Mouse (Mus musculus): ENCODE measurements around the gene Kif23. TPM values are rescaled to one million over a fixed set of nuclear protein-coding genes. Genes with fewer than 3 reads are reported as not detected.
A peak's percentile ranks its signal among the peaks of the same experiment; 100 is the strongest.

Gene Kif23
- polyA plus RNA-seq, 1 experiment from 2014 or later: 122 TPM

- WGBS: 58% methylated on average over 8 of the region's 8 CpGs
Observed at GRCm38 (mm10) chr9:61889855-61890254, 56.7 kb downstream of the Kif23 start.

GRCm38 (mm10) chr9:61887661-61888379 is 58.8 kb downstream of the Kif23 start:
- WGBS: 66% methylated on average over 11 of the region's 11 CpGs
- Histone ChIP-seq H3K27ac (ENCODE audit: low read length) (no peak overlapping the region), H3K4me1 (ENCODE audit: insufficient read depth, low read length) (no peaks in the 10 kb centered on the region), H3K4me2 (replicated peaks; ENCODE audit: low read depth, low read length) (no peak overlapping the region), H3K9ac (replicated peaks; ENCODE audit: low read length) (no peak overlapping the region), H3K36me3 (ENCODE audit: insufficient read depth, low read length) (no peaks in the 10 kb centered on the region), H3K9me3 (ENCODE audit: low read length) (no peaks in the 10 kb centered on the region), H3K27me3 (ENCODE audit: insufficient read depth, low read length) (no peaks in the 10 kb centered on the region), H3K4me3 (ENCODE audit: low read length) (no peak overlapping the region)
- no peak for ATAC-seq (ENCODE audit: low FRiP score, low TSS enrichment)

More at GRCm38 (mm10) chr9:61889855-61890254, 56.7 kb downstream of the Kif23 start:
- Histone ChIP-seq H3K36me3 (ENCODE audit: insufficient read depth, low read length) (no peaks in the 10 kb centered on the region), H3K27me3 (ENCODE audit: insufficient read depth, low read length) (no peaks in the 10 kb centered on the region), H3K27ac (ENCODE audit: low read length) (no peak overlapping the region), H3K4me1 (ENCODE audit: insufficient read depth, low read length) (peaks cover 4% of the 10 kb centered on the region; the same call in 1 of the 2 replicates), H3K4me3 (ENCODE audit: low read length) (no peak overlapping the region), H3K9ac (replicated peaks; ENCODE audit: low read length) (no peak overlapping the region), H3K9me3 (ENCODE audit: low read length) (no peaks in the 10 kb centered on the region), H3K4me2 (replicated peaks; ENCODE audit: low read depth, low read length) (no peak overlapping the region)
- ATAC-seq (ENCODE audit: low FRiP score, low TSS enrichment): no peak

GRCm38 (mm10) chr9:61885964-61886363 is 60.6 kb downstream of the Kif23 start:
- H3K9ac ChIP-seq (replicated peaks; ENCODE audit: low read length): no peak overlapping the region
- no peak overlapping the region for H3K27ac ChIP-seq (ENCODE audit: low read length)
- no peak overlapping the region for H3K4me3 ChIP-seq (ENCODE audit: low read length)
- H3K4me1 ChIP-seq (ENCODE audit: insufficient read depth, low read length): no peaks in the 10 kb centered on the region
- H3K36me3 ChIP-seq (ENCODE audit: insufficient read depth, low read length): no peaks in the 10 kb centered on the region
- no peaks in the 10 kb centered on the region for H3K9me3 ChIP-seq (ENCODE audit: low read length)
- no peak overlapping the region for H3K4me2 ChIP-seq (replicated peaks; ENCODE audit: low read depth, low read length)
- no peaks in the 10 kb centered on the region for H3K27me3 ChIP-seq (ENCODE audit: insufficient read depth, low read length)
- 74% methylated on average over 7 of the region's 7 CpGs for WGBS
- no peak for ATAC-seq (ENCODE audit: low FRiP score, low TSS enrichment)

- Histone ChIP-seq H3K4me1 (ENCODE audit: insufficient read depth, low read length) (no peaks in the 10 kb centered on the region), H3K9ac (replicated peaks; ENCODE audit: low read length) (no peak overlapping the region), H3K27me3 (ENCODE audit: insufficient read depth, low read length) (no peaks in the 10 kb centered on the region), H3K27ac (ENCODE audit: low read length) (no peak overlapping the region), H3K36me3 (ENCODE audit: insufficient read depth, low read length) (no peaks in the 10 kb centered on the region), H3K4me3 (ENCODE audit: low read length) (no peak overlapping the region), H3K4me2 (replicated peaks; ENCODE audit: low read depth, low read length) (no peak overlapping the region), H3K9me3 (ENCODE audit: low read length) (no peaks in the 10 kb centered on the region)
- 55% methylated on average over 13 of the region's 13 CpGs for WGBS
- no peak for ATAC-seq (ENCODE audit: low FRiP score, low TSS enrichment)
Observed at GRCm38 (mm10) chr9:61884936-61885335, 61.6 kb downstream of the Kif23 start.

DNA sequence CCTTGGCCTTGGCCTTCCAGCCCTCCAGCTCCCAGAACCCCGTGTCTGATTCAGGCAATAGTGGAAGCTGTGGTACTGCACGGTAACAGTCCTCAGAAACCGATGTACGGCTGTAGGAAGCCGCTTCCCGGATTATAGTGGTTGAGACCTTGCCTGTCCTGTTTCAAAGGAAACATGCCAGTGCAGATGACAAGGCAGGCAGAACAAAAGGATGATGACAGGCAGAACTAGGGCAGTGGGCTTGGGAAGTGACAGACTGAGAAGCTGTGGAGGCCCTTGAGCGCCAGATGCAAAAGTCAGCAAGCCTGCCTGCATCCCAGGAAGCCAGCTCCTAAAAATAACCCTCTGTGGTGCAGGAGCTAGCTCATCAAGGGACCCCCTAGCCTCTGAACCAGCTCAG is 62.2 kb downstream of the Kif23 start:
- Histone ChIP-seq H3K4me2 (replicated peaks; ENCODE audit: low read depth, low read length) (no peak overlapping the region), H3K4me3 (ENCODE audit: low read length) (no peak overlapping the region), H3K36me3 (ENCODE audit: insufficient read depth, low read length) (no peaks in the 10 kb centered on the region), H3K4me1 (ENCODE audit: insufficient read depth, low read length) (no peaks in the 10 kb centered on the region), H3K9ac (replicated peaks; ENCODE audit: low read length) (no peak overlapping the region), H3K9me3 (ENCODE audit: low read length) (no peaks in the 10 kb centered on the region), H3K27ac (ENCODE audit: low read length) (no peak overlapping the region), H3K27me3 (ENCODE audit: insufficient read depth, low read length) (no peaks in the 10 kb centered on the region)
- WGBS: 84% methylated on average over 7 of the region's 7 CpGs
- ATAC-seq (ENCODE audit: low FRiP score, low TSS enrichment): no peak

DNA sequence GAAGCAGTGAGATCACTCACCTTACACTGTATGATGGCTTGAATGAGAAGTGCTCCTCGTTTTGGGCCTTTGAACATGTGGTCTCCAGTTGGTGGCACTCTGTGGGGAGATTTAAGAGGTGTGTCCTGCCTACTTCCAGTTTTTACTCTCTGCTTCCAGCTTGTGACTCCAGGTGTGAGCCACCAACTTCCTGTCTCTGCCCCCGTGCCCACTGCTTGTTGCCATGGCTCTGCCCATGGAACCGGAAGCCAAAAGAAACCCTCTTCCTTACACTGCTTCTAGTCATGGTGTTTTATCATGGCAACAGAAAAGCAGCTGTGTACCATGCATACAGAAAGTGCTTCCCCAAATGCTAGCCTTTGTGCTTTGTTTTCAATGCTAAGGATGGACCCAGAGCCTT is 64.4 kb downstream of the Kif23 start:
- Histone ChIP-seq H3K4me1 (ENCODE audit: insufficient read depth, low read length) (peaks cover 4% of the 10 kb centered on the region; the same call in 1 of the 2 replicates), H3K36me3 (ENCODE audit: insufficient read depth, low read length) (no peaks in the 10 kb centered on the region), H3K4me3 (ENCODE audit: low read length) (no peak overlapping the region), H3K9ac (replicated peaks; ENCODE audit: low read length) (no peak overlapping the region), H3K27ac (ENCODE audit: low read length) (no peak overlapping the region), H3K4me2 (replicated peaks; ENCODE audit: low read depth, low read length) (no peak overlapping the region), H3K9me3 (ENCODE audit: low read length) (no peaks in the 10 kb centered on the region), H3K27me3 (ENCODE audit: insufficient read depth, low read length) (no peaks in the 10 kb centered on the region)
- ATAC-seq (ENCODE audit: low FRiP score, low TSS enrichment): no peak
- WGBS: 59% methylated on average over 3 of the region's 3 CpGs

- no peaks in the 10 kb centered on the region for H3K9me3 ChIP-seq (ENCODE audit: low read length)
- peaks cover 14% of the 10 kb centered on the region for H3K4me1 ChIP-seq (ENCODE audit: insufficient read depth, low read length)
- no peak overlapping the region for H3K9ac ChIP-seq (replicated peaks; ENCODE audit: low read length)
- H3K27ac ChIP-seq (ENCODE audit: low read length): no peak overlapping the region
- H3K36me3 ChIP-seq (ENCODE audit: insufficient read depth, low read length): no peaks in the 10 kb centered on the region
- WGBS: 18% methylated on average over 2 of the region's 2 CpGs
- no peak overlapping the region for H3K4me3 ChIP-seq (ENCODE audit: low read length)
- ATAC-seq (ENCODE audit: low FRiP score, low TSS enrichment): peak; percentile 57; the same call in 1 of the 2 replicates
- H3K4me2 ChIP-seq (replicated peaks; ENCODE audit: low read depth, low read length): no peak overlapping the region
- H3K27me3 ChIP-seq (ENCODE audit: insufficient read depth, low read length): no peaks in the 10 kb centered on the region
Observed at GRCm38 (mm10) chr9:61878889-61879288, 67.7 kb downstream of the Kif23 start.

- 12% methylated on average over 22 of the region's 22 CpGs for WGBS
- Histone ChIP-seq H3K4me3 (ENCODE audit: low read length) (no peak overlapping the region), H3K4me2 (replicated peaks; ENCODE audit: low read depth, low read length) (peak overlapping the region; percentile 3; the same call in 1 of the 2 replicates), H3K27ac (ENCODE audit: low read length) (no peak overlapping the region), H3K27me3 (ENCODE audit: insufficient read depth, low read length) (no peaks in the 10 kb centered on the region), H3K4me1 (ENCODE audit: insufficient read depth, low read length) (peaks cover 26% of the 10 kb centered on the region), H3K36me3 (ENCODE audit: insufficient read depth, low read length) (no peaks in the 10 kb centered on the region), H3K9me3 (ENCODE audit: low read length) (no peaks in the 10 kb centered on the region), H3K9ac (replicated peaks; ENCODE audit: low read length) (no peak overlapping the region; the same call in 1 of the 2 replicates)
- ATAC-seq (ENCODE audit: low FRiP score, low TSS enrichment): no peak
Observed at GRCm38 (mm10) chr9:61877373-61878112, 69.0 kb downstream of the Kif23 start.

DNA sequence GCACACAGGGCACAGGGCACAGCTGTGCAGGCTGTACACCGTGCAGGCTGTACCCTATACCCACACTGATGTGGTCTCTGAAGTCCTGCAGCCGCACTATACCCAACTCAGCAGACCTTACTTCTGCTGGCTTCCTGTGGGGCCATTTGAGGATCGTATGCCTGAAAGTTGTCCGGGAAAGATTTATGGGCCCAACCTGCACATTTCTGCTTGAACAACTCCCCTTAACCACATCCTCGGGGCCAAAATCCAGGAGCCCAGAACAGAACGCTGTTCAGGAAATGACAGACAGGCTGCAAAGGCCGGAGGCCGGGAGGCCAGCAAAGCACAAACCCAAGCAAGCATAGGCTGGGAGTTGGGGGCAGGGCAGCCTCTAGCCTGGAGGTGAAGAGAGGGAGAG is 73.2 kb downstream of the Kif23 start:
- ATAC-seq (ENCODE audit: low FRiP score, low TSS enrichment): peak; percentile 89

More for the DNA sequence above, 73.2 kb downstream of the Kif23 start:
- Histone ChIP-seq H3K36me3 (ENCODE audit: insufficient read depth, low read length) (no peaks in the 10 kb centered on the region), H3K27me3 (ENCODE audit: insufficient read depth, low read length) (no peaks in the 10 kb centered on the region), H3K9ac (replicated peaks; ENCODE audit: low read length) (no peak overlapping the region), H3K4me1 (ENCODE audit: insufficient read depth, low read length) (peaks cover 27% of the 10 kb centered on the region), H3K9me3 (ENCODE audit: low read length) (peaks cover 8% of the 10 kb centered on the region; the same call in 1 of the 2 replicates), H3K4me3 (ENCODE audit: low read length) (no peak overlapping the region), H3K27ac (ENCODE audit: low read length) (no peak overlapping the region), H3K4me2 (replicated peaks; ENCODE audit: low read depth, low read length) (no peak overlapping the region)
- 9% methylated on average over 8 of the region's 8 CpGs for WGBS
